Mouse (Mus musculus) forebrain, embryonic 13.5 days (tissue): ENCODE measurements around the gene Gm6309. TPM values are rescaled to one million over a fixed set of nuclear protein-coding genes. Genes with fewer than 3 reads are reported as not detected.
"Not testable (repeated sequence)": the region's sequence is repeated elsewhere in the genome, so short reads cannot be mapped to it uniquely, and the experiment has no call there.

ENCODE experiments used
- ATAC-seq: fragments of 200-750 bp; cut with Nextera tagmentation; 2 replicates; pipeline ENCODE4 v1.8.0; 2017
- H3K27ac ChIP-seq: fragments of 300-500 bp; sonication (generic); 2 replicates; pipeline ENCODE4 v1.5.1; 2015; ENCODE audit warnings: inconsistent platforms, mild to moderate bottlenecking, moderate library complexity
- H3K27me3 ChIP-seq: fragments of 300-500 bp; sonication (generic); 2 replicates; pipeline ENCODE4 v1.6.1; 2015; ENCODE audit warnings: mild to moderate bottlenecking, inconsistent platforms
- H3K36me3 ChIP-seq: fragments of 300-500 bp; sonication (generic); 2 replicates; pipeline ENCODE4 v1.6.1; 2015; ENCODE audit warnings: mild to moderate bottlenecking, inconsistent platforms; ENCODE audit not compliant: poor library complexity, severe bottlenecking
- H3K4me1 ChIP-seq: fragments of 300-500 bp; sonication (generic); 2 replicates; pipeline ENCODE4 v1.6.1; 2015; ENCODE audit warnings: inconsistent platforms
- H3K4me2 ChIP-seq: fragments of 300-500 bp; sonication (generic); 2 replicates; pipeline ENCODE4 v1.6.1; 2015; ENCODE audit warnings: inconsistent platforms, mild to moderate bottlenecking, moderate library complexity
- H3K4me3 ChIP-seq: fragments of 300-500 bp; sonication (generic); 2 replicates; pipeline ENCODE4 v1.5.1; 2015; ENCODE audit warnings: mild to moderate bottlenecking, inconsistent platforms
- H3K9ac ChIP-seq: fragments of 300-500 bp; sonication (generic); 2 replicates; pipeline ENCODE4 v1.6.1; 2015; ENCODE audit warnings: mild to moderate bottlenecking, inconsistent platforms
- H3K9me3 ChIP-seq: fragments of 300-500 bp; sonication (generic); replicated peaks from 2 replicates; pipeline ENCODE4 v1.6.1; 2016; ENCODE audit warnings: inconsistent platforms
- WGBS: fragments of 180-500 bp; shearing (Covaris S2); methylation state at CpG from one replicate; pipeline ENCODE4 v1.1.7; 2015; 5-methylcytosine and 5-hydroxymethylcytosine counted together
- polyA plus RNA-seq: library from polyadenylated mRNA; unstranded; fragments of >200 nt; fragmentation: Nextera tagmentation; extraction: Ambion mirVana; gene quantifications from 2 replicates; pipeline ENCODE4 v1.2.1, GENCODE M21; 2015

Gene Gm6309
- polyA plus RNA-seq, 1 experiment from 2014 or later: not detected

GRCm38 (mm10) chr5:146172744-146173143 lies 2.2 kb upstream of the Gm6309 start:
- not testable (repeated sequence) for H3K4me2 ChIP-seq
- 58% methylated on average over 4 of the region's 4 CpGs for WGBS

DNA sequence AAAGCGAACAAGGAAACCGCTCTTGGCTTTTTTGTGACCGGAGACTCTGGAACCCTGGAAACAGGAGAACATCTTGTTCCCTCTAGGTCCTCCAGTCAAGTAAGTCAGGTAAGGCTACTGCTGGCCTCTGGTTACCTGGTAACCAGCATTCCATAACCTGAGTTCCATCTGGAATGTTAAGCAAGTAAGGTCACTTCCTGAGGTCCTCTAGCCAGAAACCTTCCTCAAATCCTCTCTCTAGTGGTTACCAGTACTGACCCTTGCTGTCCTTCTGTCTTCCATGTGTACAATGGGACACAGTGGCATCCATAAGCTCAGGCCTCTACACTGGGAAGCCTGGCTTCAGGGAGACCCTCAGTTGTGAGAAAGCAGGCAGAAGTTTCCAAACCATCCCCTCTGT lies 10.1 kb downstream of the Gm6309 start, which contains the start of gene Gm5565:
TSS of gene Gm5565 (minus strand) at position 101 of the 400 bp plus-strand sequence.
- H3K36me3 ChIP-seq, H3K27me3 ChIP-seq, H3K4me2 ChIP-seq, H3K9ac ChIP-seq, H3K4me3 ChIP-seq, H3K27ac ChIP-seq, H3K4me1 ChIP-seq, ATAC-seq: not testable (repeated sequence)
- H3K9me3 ChIP-seq: peaks cover 11% of the 10 kb centered on the region; the same call in 1 of the 2 replicates
- WGBS: 95% methylated on average over 3 of the region's 3 CpGs

More at GRCm38 (mm10) chr5:146172744-146173143, 2.2 kb upstream of the Gm6309 start:
- not testable (repeated sequence) for H3K9ac ChIP-seq, H3K27ac ChIP-seq, H3K36me3 ChIP-seq, H3K27me3 ChIP-seq, ATAC-seq, H3K4me1 ChIP-seq, H3K4me3 ChIP-seq, H3K9me3 ChIP-seq

- H3K27ac ChIP-seq, H3K4me1 ChIP-seq, H3K4me3 ChIP-seq, H3K36me3 ChIP-seq, H3K27me3 ChIP-seq, ATAC-seq, H3K4me2 ChIP-seq, H3K9ac ChIP-seq: not testable (repeated sequence)
- WGBS: 92% methylated on average over 4 of the region's 4 CpGs
- peaks cover 18% of the 10 kb centered on the region for H3K9me3 ChIP-seq
Observed at GRCm38 (mm10) chr5:146158326-146158725, 12.2 kb downstream of the Gm6309 start.

GRCm38 (mm10) chr5:146150454-146150853 lies 20.1 kb downstream of the Gm6309 start:
- Histone ChIP-seq H3K9ac (no peak overlapping the region), H3K27me3 (no peaks in the 10 kb centered on the region), H3K4me3 (no peak overlapping the region), H3K4me2 (no peak overlapping the region), H3K9me3 (peaks cover 16% of the 10 kb centered on the region), H3K27ac (no peak overlapping the region), H3K4me1 (no peaks in the 10 kb centered on the region), H3K36me3 (no peaks in the 10 kb centered on the region)
- ATAC-seq: no peak
- 73% methylated on average over 3 of the region's 3 CpGs for WGBS

- ATAC-seq: no peak
- Histone ChIP-seq H3K36me3 (no peaks in the 10 kb centered on the region), H3K9me3 (peaks cover 8% of the 10 kb centered on the region), H3K27ac (no peak overlapping the region), H3K9ac (no peak overlapping the region), H3K4me3 (no peak overlapping the region), H3K27me3 (no peaks in the 10 kb centered on the region), H3K4me1 (no peaks in the 10 kb centered on the region), H3K4me2 (no peak overlapping the region)
- 31% methylated on average over 2 of the region's 2 CpGs for WGBS
Observed at GRCm38 (mm10) chr5:146147903-146148302, 22.6 kb downstream of the Gm6309 start.

Other genes starting within 250 kb of the Gm6309 start
- gene Cyp3a25, start 161.1 kb downstream of the Gm6309 start, polyA plus RNA-seq: not detected in 2 replicates
- not detected in 2 replicates for gene Cyp3a59, start 91.5 kb downstream of the Gm6309 start, polyA plus RNA-seq
- not detected in 2 replicates for gene Gm5565, start 10.2 kb downstream of the Gm6309 start, polyA plus RNA-seq
- not detected in 2 replicates for gene 1700001J03Rik, start 14.6 kb upstream of the Gm6309 start, polyA plus RNA-seq
- gene Rnf6, start 50.8 kb upstream of the Gm6309 start, polyA plus RNA-seq: 27.1 TPM in 2 replicates
- 15.8 and 18.9 TPM in 2 replicates for gene Cdk8, start 60.5 kb upstream of the Gm6309 start, polyA plus RNA-seq
- gene Wasf3, start 214.3 kb upstream of the Gm6309 start, polyA plus RNA-seq: 7.3 and 8.9 TPM in 2 replicates